Comparison of ENCODE assay signal across 19 mouse cellular contexts in genomic region chr5:49915695-49916106, GRCm38 (mm10).
DNase-seq lines count a peak whose midpoint lies in the region; ATAC-seq and TF ChIP-seq lines count a peak whose summit lies in the region.
"Had no signal": no experiment of that assay in that cellular context is flagged by ENCODE, and none has a peak within 500 bp of the region (broad histone marks: within the 10 kb centered on the region; RNA-seq: fewer than 3 reads in every experiment).

No protein-coding gene starts in this region.

- no peak overlapping the region for H3K27ac ChIP-seq in limb, embryonic 13.5 days
- no peak overlapping the region for H3K27ac ChIP-seq in limb, embryonic 10.5 days
- H3K27ac ChIP-seq in limb, embryonic 14.5 days (replicated peaks; ENCODE audit: low read depth, low read length) = no peak overlapping the region
- H3K27ac ChIP-seq: heart, embryonic 13.5 days; liver, embryonic 13.5 days; midbrain, embryonic 12.5 days; neural tube, embryonic 12.5 days; stomach, embryonic 15.5 days had no signal

- H3K9ac ChIP-seq in limb, embryonic 13.5 days = no peak overlapping the region
- no peak overlapping the region for H3K9ac ChIP-seq in limb, embryonic 14.5 days (ENCODE audit: low read depth, low read length, severe bottlenecking)
- H3K9ac ChIP-seq: heart, embryonic 13.5 days; liver, embryonic 13.5 days; midbrain, embryonic 12.5 days; neural tube, embryonic 12.5 days; stomach, embryonic 15.5 days had no signal

- H3K9me3 ChIP-seq in limb, embryonic 13.5 days = no peaks in the 10 kb centered on the region
- H3K9me3 ChIP-seq in limb, embryonic 10.5 days (replicated peaks) = no peaks in the 10 kb centered on the region
- H3K9me3 ChIP-seq in limb, embryonic 14.5 days (ENCODE audit: control insufficient read depth, low read length) = no peaks in the 10 kb centered on the region
- H3K9me3 ChIP-seq: heart, embryonic 13.5 days; liver, embryonic 13.5 days; midbrain, embryonic 12.5 days; neural tube, embryonic 12.5 days; stomach, embryonic 15.5 days had no signal

- no peak for TF ChIP-seq POLR2A in limb, embryonic 14.5 days (IDR thresholded peaks at IDR 0.05; ENCODE audit: borderline replicate concordance, extremely low read depth, insufficient read depth, insufficient read length)

- 59% methylated on average over 2 of the region's 2 CpGs for WGBS in limb, embryonic 13.5 days
- 85% methylated on average over 2 of the region's 2 CpGs for WGBS in limb, embryonic 10.5 days
- 58% methylated on average over 2 of the region's 2 CpGs for WGBS in limb, embryonic 14.5 days

- 0 out of 2 replicates have a peak, but pooled peaks cover 3% of the 10 kb centered on the region for H3K4me1 ChIP-seq in limb, embryonic 13.5 days
- H3K4me1 ChIP-seq in limb, embryonic 10.5 days = no peaks in the 10 kb centered on the region
- 0 out of 2 replicates have a peak, but pooled peaks cover 4% of the 10 kb centered on the region for H3K4me1 ChIP-seq in limb, embryonic 14.5 days (ENCODE audit: control insufficient read depth, insufficient read depth, low read length)
- H3K4me1 ChIP-seq: heart, embryonic 13.5 days; liver, embryonic 13.5 days; midbrain, embryonic 12.5 days; neural tube, embryonic 12.5 days; stomach, embryonic 15.5 days had no signal

- H3K4me2 ChIP-seq in limb, embryonic 13.5 days (replicated peaks) = no peak overlapping the region
- no peak overlapping the region for H3K4me2 ChIP-seq in limb, embryonic 14.5 days (replicated peaks; ENCODE audit: low read depth, low read length, severe bottlenecking)
- H3K4me2 ChIP-seq: heart, embryonic 13.5 days; liver, embryonic 13.5 days; midbrain, embryonic 12.5 days; neural tube, embryonic 12.5 days; stomach, embryonic 15.5 days had no signal

- DNase-seq in embryo, embryonic 11 days = peak; percentile 3
- no peak for DNase-seq in embryo, embryonic 10 days (ENCODE audit: low spot score)
- no peak for DNase-seq in limb, embryonic 10.5 days (ENCODE audit: low spot score)
- DNase-seq in brain, adult 2 months (ENCODE audit: low read depth, low spot score) = peak; percentile 23
- DNase-seq in limb, embryonic 14.5 days (ENCODE audit: low spot score) = no peak
- DNase-seq in spleen, postnatal 10 days (ENCODE audit: low spot score in 2 of 2) = no peak
- DNase-seq in heart, adult 11 months = no peak
- DNase-seq: cerebellum, adult 11-12 months; heart, postnatal 4 days; kidney, postnatal 14 days; liver, embryonic 13.5 days; lung, postnatal 36 days had no signal

- ATAC-seq in limb, embryonic 13.5 days (ENCODE audit: low FRiP score, low read depth) = peak; percentile 67; the same call in 1 of the 2 replicates
- ATAC-seq in limb, embryonic 14.5 days (ENCODE audit: low FRiP score, low read depth) = peak; percentile 30; the same call in 1 of the 2 replicates
- ATAC-seq: activated CD4-positive, CD25-positive, alpha-beta regulatory T cell, adult 4 months; intestine, embryonic 16.5 days had no signal

- no peaks in the 10 kb centered on the region for H3K27me3 ChIP-seq in limb, embryonic 13.5 days
- no peaks in the 10 kb centered on the region for H3K27me3 ChIP-seq in limb, embryonic 10.5 days (ENCODE audit: low read depth, poor library complexity, severe bottlenecking)
- H3K27me3 ChIP-seq in limb, embryonic 14.5 days (ENCODE audit: control insufficient read depth, insufficient read depth, low read length) = no peaks in the 10 kb centered on the region
- H3K27me3 ChIP-seq: heart, embryonic 13.5 days; liver, embryonic 13.5 days; midbrain, embryonic 12.5 days; neural tube, embryonic 12.5 days; stomach, embryonic 15.5 days had no signal

- no peaks in the 10 kb centered on the region for H3K36me3 ChIP-seq in limb, embryonic 13.5 days
- no peaks in the 10 kb centered on the region for H3K36me3 ChIP-seq in limb, embryonic 10.5 days
- no peaks in the 10 kb centered on the region for H3K36me3 ChIP-seq in limb, embryonic 14.5 days (ENCODE audit: control insufficient read depth, insufficient read depth, low read length)
- H3K36me3 ChIP-seq: heart, embryonic 13.5 days; liver, embryonic 13.5 days; midbrain, embryonic 12.5 days; neural tube, embryonic 12.5 days; stomach, embryonic 15.5 days had no signal

- no peak overlapping the region for H3K4me3 ChIP-seq in limb, embryonic 13.5 days
- H3K4me3 ChIP-seq in limb, embryonic 10.5 days = no peak overlapping the region
- H3K4me3 ChIP-seq in limb, embryonic 14.5 days (replicated peaks; ENCODE audit: low read length) = no peak overlapping the region
- H3K4me3 ChIP-seq: heart, embryonic 13.5 days; liver, embryonic 13.5 days; midbrain, embryonic 12.5 days; neural tube, embryonic 12.5 days; stomach, embryonic 15.5 days had no signal

Comparison
In these comparisons a context has a peak if more than half of its experiments do, and no peak if none do; other contexts are left out.
1. DNase-seq: peak in embryo, embryonic 11 days (single experiment) and brain, adult 2 months (single experiment); none in embryo, embryonic 10 days (single experiment), limb, embryonic 10.5 days (single experiment), limb, embryonic 14.5 days (single experiment), spleen, postnatal 10 days (0 of 2) and heart, adult 11 months (single experiment).